Mouse (Mus musculus): ENCODE measurements around the gene Tnfaip1. TPM values are rescaled to one million over a fixed set of nuclear protein-coding genes. Genes with fewer than 3 reads are reported as not detected.
"Not testable (repeated sequence)": the region's sequence is repeated elsewhere in the genome, so short reads cannot be mapped to it uniquely, and the experiment has no call there.

Gene Tnfaip1
- total RNA-seq, 2 experiments from 2014 or later: 54.5 to 59.7 TPM

- no peak for DNase-seq
- intact Hi-C loops (cut with DNase I): loop anchor here (5.0 kb wide), 1 partner anchor 283 kb away; the partner anchor contains the start of gene Lyrm9
Observed at GRCm38 (mm10) chr11:78544449-78545111, 8.4 kb upstream of the Tnfaip1 start.

GRCm38 (mm10) chr11:78540358-78540757 lies 4.2 kb upstream of the Tnfaip1 start:
- intact Hi-C loops (cut with DNase I): no loop called here
- DNase-seq: no peak

DNA sequence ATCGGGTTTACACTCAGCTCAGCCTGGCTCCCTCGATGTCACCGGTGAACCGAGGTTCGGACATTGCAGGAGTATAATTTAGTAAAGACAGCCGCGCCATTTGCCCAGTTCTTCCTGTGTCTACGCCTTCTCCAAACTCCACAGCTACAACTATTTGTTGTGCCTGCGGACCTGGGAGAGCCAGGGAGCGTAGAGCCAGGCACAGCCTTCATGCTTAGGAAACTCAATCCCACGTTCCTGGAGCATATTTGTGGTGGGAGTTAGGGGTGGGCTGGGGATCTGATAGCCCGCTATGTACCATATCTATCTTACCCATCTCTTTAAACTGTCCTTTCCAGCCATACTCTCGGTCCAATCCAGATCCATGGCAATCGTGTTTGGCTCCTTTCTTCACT lies 555 bp upstream of the Tnfaip1 start:
- DNase-seq: no peak
- intact Hi-C loops (cut with DNase I): no loop called here

DNA sequence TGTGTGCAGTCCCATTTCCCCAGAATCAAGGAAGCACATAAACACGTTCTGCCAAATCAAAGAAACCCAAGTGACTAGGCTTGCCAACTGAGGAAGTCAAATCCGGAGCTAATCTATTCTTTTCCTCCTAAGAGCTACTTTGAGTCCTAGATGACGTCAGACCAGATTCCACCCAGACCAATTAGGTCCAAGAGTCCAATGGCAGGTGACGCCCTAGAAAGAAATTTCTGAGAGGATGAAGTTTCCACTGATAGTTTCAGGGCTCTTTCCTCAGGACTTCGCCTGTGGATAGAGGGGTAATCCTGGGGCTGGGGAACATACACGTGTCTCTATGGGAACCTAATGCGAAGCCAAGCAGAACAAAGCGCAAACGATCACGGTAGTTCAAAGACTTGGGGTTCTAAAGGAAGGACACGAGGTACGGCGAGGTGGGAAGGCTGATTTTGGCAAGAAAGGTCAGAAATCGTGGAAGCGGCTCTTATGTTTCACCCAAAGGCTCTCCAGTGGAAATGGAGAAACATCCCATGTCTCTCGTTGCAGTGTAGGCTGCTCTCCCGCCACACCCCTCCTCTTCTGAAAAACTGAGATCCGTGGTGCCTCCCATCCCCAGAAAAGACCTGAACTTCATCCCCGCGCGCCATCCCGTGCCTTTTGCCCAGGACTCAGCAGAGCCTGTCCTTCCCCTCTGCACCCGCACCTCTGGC lies 604 bp downstream of the Tnfaip1 start:
- intact Hi-C loops (cut with DNase I): no loop called here
- no peak for DNase-seq

DNA sequence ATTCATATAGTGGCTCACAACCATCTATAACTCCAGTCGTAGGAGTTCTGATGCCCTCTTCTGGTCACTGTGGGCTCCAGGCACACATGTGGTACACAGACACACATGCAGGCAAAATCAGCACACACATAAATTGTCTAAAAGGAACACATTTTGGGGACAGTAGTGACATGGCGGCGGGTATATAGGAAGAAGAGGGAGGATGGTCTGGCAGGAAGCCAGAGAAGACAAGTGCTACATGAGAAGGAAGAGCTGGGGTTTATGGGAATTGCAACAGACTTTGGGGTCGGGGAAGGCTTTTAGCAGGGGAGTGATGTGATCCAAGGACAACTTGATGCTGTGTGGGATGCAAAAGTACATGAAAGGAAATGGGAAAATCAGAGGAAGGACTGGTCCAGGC lies 1.6 kb downstream of the Tnfaip1 start:
- DNase-seq: no peak
- intact Hi-C loops (cut with DNase I): no loop called here

DNA sequence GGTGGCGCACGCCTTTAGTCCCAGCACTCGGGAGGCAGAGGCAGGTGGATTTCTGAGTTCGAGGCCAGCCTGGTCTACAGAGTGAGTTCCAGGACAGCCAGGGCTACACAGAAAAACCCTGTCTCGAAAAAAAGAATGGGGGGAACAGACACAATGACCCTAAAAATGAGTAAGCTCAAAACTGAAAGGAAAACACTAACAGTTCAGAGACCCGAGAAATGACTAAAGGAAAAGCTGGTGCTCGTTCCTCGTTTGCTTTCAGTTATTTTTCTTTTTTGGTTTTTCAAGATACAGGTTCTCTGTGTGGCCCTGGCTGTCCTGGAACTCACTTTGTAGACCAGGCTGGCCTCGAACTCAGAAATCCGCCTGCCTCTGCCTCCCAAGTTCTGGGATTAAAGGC lies 4.6 kb downstream of the Tnfaip1 start:
- intact Hi-C loops (cut with DNase I); DNase-seq: not testable (repeated sequence)

DNA sequence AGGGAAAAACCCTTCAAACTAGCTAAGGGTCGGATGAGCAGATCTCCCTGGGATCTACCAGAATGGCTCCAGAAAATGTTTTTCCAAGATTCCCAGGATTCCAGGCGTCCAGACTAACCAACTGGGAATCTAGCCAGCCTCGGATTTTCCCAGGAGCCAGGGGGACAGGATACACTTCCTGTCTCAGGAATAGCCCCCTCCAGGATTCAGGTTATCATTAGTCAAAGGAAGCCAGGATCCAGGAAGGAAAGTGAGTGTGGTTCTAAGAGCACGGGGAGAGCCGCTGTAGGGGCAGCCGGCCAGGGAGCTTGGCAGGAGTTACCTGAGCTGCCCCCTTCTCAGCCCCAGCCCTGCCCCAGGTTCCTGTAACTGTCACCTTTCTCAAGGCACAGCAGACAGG lies 5.1 kb downstream of the Tnfaip1 start:
- DNase-seq: no peak
- intact Hi-C loops (cut with DNase I): no loop called here

DNA sequence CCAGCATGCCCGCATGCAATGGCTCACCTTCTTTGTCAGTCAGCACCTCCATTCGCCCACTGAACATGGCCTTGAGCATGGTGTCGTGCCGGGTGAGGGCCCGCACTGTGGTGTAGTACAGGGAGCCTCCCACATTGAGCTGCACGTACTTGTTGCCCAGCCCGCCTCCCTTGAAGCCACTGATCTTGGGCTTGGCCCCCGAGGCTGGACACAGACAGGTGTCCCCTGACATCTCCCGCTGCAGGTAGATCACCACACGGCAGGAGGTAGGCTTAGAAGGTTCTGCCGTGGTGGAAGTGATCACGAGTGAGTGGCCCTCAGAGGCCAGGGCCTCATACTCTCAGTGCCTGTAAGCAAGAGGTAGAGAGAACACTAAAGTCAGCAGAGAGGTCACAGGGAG lies 6.1 kb downstream of the Tnfaip1 start:
- intact Hi-C loops (cut with DNase I): no loop called here
- DNase-seq: no peak

DNA sequence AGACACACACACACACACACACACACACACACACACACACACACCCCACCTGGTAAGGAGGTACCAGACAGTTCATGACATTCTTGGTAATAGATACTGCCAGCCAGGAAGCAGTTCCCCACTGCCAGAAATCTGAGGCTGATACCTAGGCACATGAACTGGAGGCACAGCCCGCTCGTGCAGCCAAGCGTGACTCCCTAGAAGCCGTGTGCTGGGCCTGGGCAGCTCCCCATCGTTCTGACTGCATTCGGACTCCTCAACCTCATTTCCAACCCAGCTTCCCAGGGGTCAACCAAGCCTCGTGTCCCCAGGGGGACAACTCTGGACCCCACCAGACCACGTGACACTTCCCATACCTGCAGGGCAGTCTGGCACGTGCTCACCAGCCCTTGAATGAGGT lies 7.4 kb downstream of the Tnfaip1 start:
- no peak for DNase-seq
- intact Hi-C loops (cut with DNase I): no loop called here

- DNase-seq: peak; percentile 84
- intact Hi-C loops (cut with DNase I): no loop called here
Observed at GRCm38 (mm10) chr11:78524838-78525237, 11.3 kb downstream of the Tnfaip1 start.

- intact Hi-C loops (cut with DNase I): no loop called here
- DNase-seq: no peak
Observed at GRCm38 (mm10) chr11:78523241-78523955, 12.7 kb downstream of the Tnfaip1 start.

GRCm38 (mm10) chr11:78522481-78522997 lies 13.6 kb downstream of the Tnfaip1 start:
- no peak for DNase-seq
- intact Hi-C loops (cut with DNase I): no loop called here

- DNase-seq: no peak
- intact Hi-C loops (cut with DNase I): no loop called here
Observed at GRCm38 (mm10) chr11:78521880-78522279, 14.3 kb downstream of the Tnfaip1 start.

DNA sequence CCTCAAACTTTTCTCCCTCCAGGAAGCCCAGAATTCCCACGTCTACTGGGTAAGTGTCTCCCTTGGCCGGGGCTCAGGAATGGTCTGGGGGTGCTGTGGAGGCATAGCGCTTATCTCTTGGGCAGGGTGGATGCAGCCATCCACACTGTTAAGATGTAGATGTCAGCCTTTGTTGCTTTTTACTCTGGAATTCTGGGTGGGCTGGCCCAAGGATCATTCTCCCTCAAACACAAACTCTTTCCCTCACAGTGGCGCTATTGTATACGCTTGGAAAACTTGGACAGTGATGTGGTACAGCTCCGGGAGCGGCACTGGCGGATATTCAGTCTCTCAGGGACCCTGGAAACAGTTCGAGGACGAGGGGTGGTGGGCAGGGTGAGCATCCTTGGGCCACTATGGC lies 17.2 kb downstream of the Tnfaip1 start:
- DNase-seq: no peak
- intact Hi-C loops (cut with DNase I): no loop called here

DNA sequence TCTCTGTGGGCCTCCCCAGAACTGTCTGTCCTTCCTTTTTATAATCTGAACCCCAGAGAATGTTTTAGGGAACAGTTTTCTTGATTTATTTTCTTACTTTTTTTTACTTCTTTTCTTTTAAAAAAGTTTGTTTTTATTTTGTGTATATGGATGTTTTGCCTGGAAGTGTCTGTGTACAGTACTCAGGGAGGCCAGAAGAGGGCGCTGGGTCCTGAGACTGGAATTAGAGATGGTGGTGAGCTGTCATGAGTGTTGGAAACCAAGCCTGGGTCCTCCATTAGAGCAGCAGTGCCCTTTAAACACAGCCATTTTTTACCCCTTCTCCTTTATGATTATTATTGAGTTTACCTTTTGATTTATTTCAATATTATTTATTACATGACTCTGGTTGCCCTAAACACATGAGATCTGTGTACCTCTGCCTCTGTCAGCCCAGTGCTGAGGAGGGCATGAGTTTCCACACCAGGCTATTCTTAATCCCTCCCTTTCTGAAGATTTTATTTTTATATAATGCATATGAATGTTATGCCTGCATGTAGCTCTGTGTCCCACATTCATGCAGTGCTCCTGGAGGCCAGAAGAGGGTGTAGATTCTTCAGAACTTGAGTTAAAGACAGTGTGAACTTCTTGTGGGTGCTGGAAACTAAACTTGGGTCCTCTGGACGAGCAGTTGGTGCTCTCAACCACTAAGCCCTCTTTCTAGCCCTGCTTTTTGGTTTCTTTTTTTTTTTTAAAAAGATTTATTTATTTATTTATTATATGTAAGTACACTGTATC lies 20.4 kb downstream of the Tnfaip1 start:
- no peak for DNase-seq
- intact Hi-C loops (cut with DNase I): no loop called here

DNA sequence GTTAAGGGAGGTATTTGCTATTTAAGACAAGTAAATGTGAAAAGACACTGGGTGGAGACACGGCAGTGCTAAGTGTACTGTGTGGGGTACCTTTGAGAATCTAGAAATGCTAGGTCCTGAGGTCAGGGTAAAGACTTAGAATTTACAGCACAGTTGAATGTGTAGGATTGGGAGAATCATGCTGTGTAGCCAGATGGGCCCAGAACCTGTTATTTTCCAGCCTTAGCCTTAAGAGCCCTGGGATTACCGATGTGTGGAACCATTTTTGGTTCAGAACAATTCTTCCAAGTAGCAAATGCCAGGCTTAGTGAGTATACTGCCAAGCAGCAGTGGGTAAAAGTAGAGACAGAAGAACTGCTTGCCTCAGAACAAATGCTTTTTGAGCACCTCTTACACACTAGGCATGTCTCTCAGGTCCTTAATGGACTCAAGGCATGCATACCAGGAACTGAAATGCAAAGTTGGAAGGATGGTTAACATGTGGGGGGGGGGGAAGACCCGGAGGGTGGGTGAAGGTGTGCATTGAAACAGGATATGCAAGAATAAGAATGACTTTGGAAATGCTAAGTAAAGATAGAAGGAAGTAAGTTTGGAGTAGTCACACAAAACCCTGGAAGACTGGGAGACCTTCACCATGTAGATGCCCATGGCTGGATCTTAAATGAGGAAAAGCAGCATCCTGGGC lies 22.9 kb downstream of the Tnfaip1 start:
- intact Hi-C loops (cut with DNase I): no loop called here
- no peak for DNase-seq

DNA sequence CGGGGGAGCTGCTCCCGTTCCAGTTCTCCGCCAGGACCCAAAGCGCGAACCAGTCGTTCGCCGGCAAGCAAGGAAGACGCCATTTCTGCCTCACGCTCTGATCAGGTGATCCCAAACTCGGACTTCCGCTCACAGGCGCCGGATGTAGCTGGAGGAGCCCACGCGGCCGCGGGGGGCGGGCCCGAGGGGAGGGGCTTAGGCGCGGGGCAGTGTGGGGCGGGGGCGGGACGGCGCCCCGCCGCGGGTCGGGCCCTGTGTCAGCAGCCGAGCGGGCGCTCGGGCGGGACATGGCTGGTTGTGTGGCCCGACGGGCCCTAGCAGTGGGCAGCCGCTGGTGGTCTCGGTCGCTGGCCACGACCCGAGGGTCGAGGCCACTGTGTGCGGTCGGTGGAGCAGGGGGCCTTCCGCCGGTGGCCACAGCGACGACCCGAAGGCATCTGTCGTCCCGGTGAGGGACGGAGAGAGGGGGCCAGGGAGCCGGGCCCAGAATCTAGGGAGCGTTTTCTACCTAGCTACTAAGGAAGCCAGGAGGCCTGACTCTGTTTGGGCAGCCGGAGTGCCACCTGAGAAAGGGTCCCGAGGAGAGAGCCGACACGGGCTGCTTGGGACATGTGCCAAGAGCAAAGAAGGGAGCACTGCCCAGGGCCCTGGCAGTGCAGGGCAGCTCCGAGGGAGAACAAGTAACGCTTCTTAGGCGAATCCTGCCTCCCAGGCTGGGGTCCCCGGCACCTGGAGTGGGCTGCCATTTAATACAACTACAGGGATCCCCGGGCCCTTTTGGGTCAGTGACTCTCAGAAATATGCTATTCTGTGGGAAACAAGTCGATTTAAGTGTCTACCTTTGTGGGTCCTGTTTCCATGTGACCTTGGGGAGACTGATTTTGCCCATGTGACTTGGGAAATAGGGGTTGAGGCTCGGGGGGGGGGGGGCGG lies 23.8 kb downstream of the Tnfaip1 start, which contains the start of the genes Tmem199 and Poldip2:
TSS of gene Tmem199 (minus strand) at position 148 of the 933 bp plus-strand sequence.
TSS of gene Poldip2 (plus strand) at position 169 of the 933 bp plus-strand sequence.
- intact Hi-C loops (cut with DNase I): no loop called here
- DNase-seq: peak; percentile 95

- intact Hi-C loops (cut with DNase I): no loop called here
- peak; percentile 54 for DNase-seq
Observed at GRCm38 (mm10) chr11:78509148-78509547, 27.0 kb downstream of the Tnfaip1 start.

GRCm38 (mm10) chr11:78505430-78505829 lies 30.7 kb downstream of the Tnfaip1 start:
- intact Hi-C loops (cut with DNase I): no loop called here
- DNase-seq: no peak
